Mouse (Mus musculus) MEL (cell line): Measurements from ENCODE around the gene Cep104. TPM values are rescaled to one million over a fixed set of nuclear protein-coding genes. Genes with fewer than 3 reads are reported as not detected.

Experiments used
- DNase-seq: peaks from one replicate; pipeline ENCODE4 v3.0.0; 2011; ENCODE audit warnings: low read depth, low spot score
- H3K27ac ChIP-seq: 2 replicates; pipeline ENCODE4 v1.5.1; 2012; ENCODE audit warnings: low read depth, mild to moderate bottlenecking, control low read depth, low read length, moderate library complexity; ENCODE audit not compliant: control insufficient read depth
- H3K27me3 ChIP-seq, 2 experiments: fragments of 150-350 bp in 1 of 2; sonication (generic) in 1 of 2; 2 replicates each; pipeline ENCODE4 v1.6.1; 2012; ENCODE audit warnings: low read length in 2 of 2, mild to moderate bottlenecking in 2 of 2, improper control_type of control experiment in 1 of 2, moderate library complexity in 1 of 2; ENCODE audit not compliant: insufficient read depth in 2 of 2, control insufficient read depth in 1 of 2
- H3K36me3 ChIP-seq, 2 experiments: 2 replicates each; pipeline ENCODE4 v1.6.1; 2012 to 2014; ENCODE audit warnings: low read length in 2 of 2, improper control_type of control experiment in 1 of 2, inconsistent platforms in 1 of 2, mild to moderate bottlenecking in 1 of 2; ENCODE audit not compliant: insufficient read depth in 2 of 2, control insufficient read depth in 1 of 2
- H3K4me1 ChIP-seq, 2 experiments: fragments of 150-350 bp in 1 of 2; sonication (generic) in 1 of 2; 2 replicates each; pipeline ENCODE4 v1.6.1; 2012; ENCODE audit warnings: low read length in 2 of 2, improper control_type of control experiment in 1 of 2, mild to moderate bottlenecking in 1 of 2; ENCODE audit not compliant: insufficient read depth in 2 of 2, control insufficient read depth in 1 of 2
- H3K4me3 ChIP-seq, 2 experiments: fragments of 150-350 bp in 1 of 2; sonication (generic) in 1 of 2; 2 replicates each; pipeline ENCODE4 v1.5.1; 2012; ENCODE audit warnings: low read depth in 2 of 2, low read length in 2 of 2, mild to moderate bottlenecking in 2 of 2, moderate library complexity in 2 of 2, control low read depth in 1 of 2, improper control_type of control experiment in 1 of 2; ENCODE audit not compliant: control insufficient read depth in 1 of 2, insufficient read depth in 1 of 2
- H3K79me2 ChIP-seq: 2 replicates; pipeline ENCODE4 v1.6.1; 2012; ENCODE audit warnings: mild to moderate bottlenecking, low read length, moderate library complexity; ENCODE audit not compliant: control insufficient read depth, poor library complexity, insufficient read depth
- H3K9ac ChIP-seq: 2 replicates; pipeline ENCODE4 v1.6.1; 2012; ENCODE audit warnings: low read depth, mild to moderate bottlenecking, control low read depth, low read length, moderate library complexity; ENCODE audit not compliant: control insufficient read depth, poor library complexity, severe bottlenecking
- H3K9me3 ChIP-seq: fragments of 150-350 bp; sonication (generic); replicated peaks from 2 replicates; pipeline ENCODE4 v1.6.1; 2012; ENCODE audit warnings: mild to moderate bottlenecking, low read length, improper control_type of control experiment, moderate library complexity; ENCODE audit not compliant: insufficient read depth
- CHD1 ChIP-seq: IDR thresholded peaks from 2 replicates; pipeline ENCODE4 v1.6.1; 2012; ENCODE audit warnings: low read depth, mild to moderate bottlenecking, inconsistent platforms, low read length, improper control_type of control experiment
- CTCF ChIP-seq, 3 experiments: IDR thresholded peaks in 2 of 3; conservative IDR thresholded peaks in 1 of 3; 2 replicates each; pipeline ENCODE4 v1.5.1; 2011 to 2012; ENCODE audit warnings: low read length in 3 of 3, low read depth in 2 of 3, mild to moderate bottlenecking in 2 of 3, improper control_type of control experiment in 1 of 3, inconsistent platforms in 1 of 3, mixed read lengths in 1 of 3, moderate library complexity in 1 of 3; ENCODE audit not compliant: control insufficient read depth in 1 of 3, insufficient read depth in 1 of 3, poor library complexity in 1 of 3, severe bottlenecking in 1 of 3
- E2F4 ChIP-seq: IDR thresholded peaks from 2 replicates; pipeline ENCODE4 v1.6.1; 2011; ENCODE audit warnings: low read depth, low read length, improper control_type of control experiment, borderline replicate concordance
- ELF1 ChIP-seq: IDR thresholded peaks from 2 replicates; pipeline ENCODE4 v1.6.1; 2014; ENCODE audit warnings: low read depth, mild to moderate bottlenecking, inconsistent platforms, low read length, improper control_type of control experiment, moderate library complexity
- GATA1 ChIP-seq: IDR thresholded peaks from 2 replicates; pipeline ENCODE4 v1.6.1; 2011; ENCODE audit warnings: low read depth, low read length, improper control_type of control experiment
- JUND ChIP-seq: IDR thresholded peaks from 2 replicates; pipeline ENCODE4 v1.6.1; 2011; ENCODE audit warnings: low read depth, mild to moderate bottlenecking, improper control_type of control experiment, low read length
- KAT2A ChIP-seq: conservative IDR thresholded peaks from 2 replicates; pipeline ENCODE4 v1.6.1; 2012; ENCODE audit warnings: low read depth, low read length, improper control_type of control experiment, inconsistent platforms
- MAFK ChIP-seq: IDR thresholded peaks from 2 replicates; pipeline ENCODE4 v1.6.1; 2011; ENCODE audit warnings: low read depth, mild to moderate bottlenecking, low read length, improper control_type of control experiment, borderline replicate concordance
- MAZ ChIP-seq: IDR thresholded peaks from 2 replicates; pipeline ENCODE4 v1.6.1; 2012; ENCODE audit warnings: low read depth, mild to moderate bottlenecking, inconsistent platforms, low read length, improper control_type of control experiment
- RAD21 ChIP-seq: IDR thresholded peaks from 2 replicates; pipeline ENCODE4 v1.6.1; 2011; ENCODE audit warnings: mild to moderate bottlenecking, low read depth, low read length, improper control_type of control experiment
- RCOR1 ChIP-seq: IDR thresholded peaks from 2 replicates; pipeline ENCODE4 v1.6.1; 2012; ENCODE audit warnings: low read depth, mild to moderate bottlenecking, inconsistent platforms, low read length, improper control_type of control experiment
- SMC3 ChIP-seq: IDR thresholded peaks from 2 replicates; pipeline ENCODE4 v1.6.1; 2011; ENCODE audit warnings: low read depth, low read length, improper control_type of control experiment
- TCF12 ChIP-seq: IDR thresholded peaks from 2 replicates; pipeline ENCODE4 v1.6.1; 2014; ENCODE audit warnings: low read depth, mild to moderate bottlenecking, inconsistent platforms, low read length, improper control_type of control experiment, moderate library complexity
- UBTF ChIP-seq: IDR thresholded peaks from 2 replicates; pipeline ENCODE4 v1.6.1; 2012; ENCODE audit warnings: low read depth, mild to moderate bottlenecking, inconsistent platforms, low read length, improper control_type of control experiment, moderate library complexity, borderline replicate concordance; ENCODE audit not compliant: insufficient read depth
- ZC3H11A ChIP-seq: IDR thresholded peaks from 2 replicates; pipeline ENCODE4 v1.6.1; 2012; ENCODE audit warnings: low read depth, mild to moderate bottlenecking, inconsistent platforms, low read length, improper control_type of control experiment
- ZKSCAN1 ChIP-seq: IDR thresholded peaks from 2 replicates; pipeline ENCODE4 v1.6.1; 2012; ENCODE audit warnings: low read depth, mild to moderate bottlenecking, inconsistent platforms, low read length, improper control_type of control experiment, moderate library complexity
- ZNF384 ChIP-seq: IDR thresholded peaks from 2 replicates; pipeline ENCODE4 v1.6.1; 2012; ENCODE audit warnings: low read depth, mild to moderate bottlenecking, inconsistent platforms, low read length, improper control_type of control experiment
- polyA plus RNA-seq, 2 experiments: library from polyadenylated mRNA; stranded (reverse) in 1 of 2; unstranded in 1 of 2; fragments of >175 nt in 1 of 2; fragments of >200 nt in 1 of 2; gene quantifications; 2 replicates each; pipeline versions ENCODE4 v1.2.1 to v1.2.4; 2012; ENCODE audit warnings: low replicate concordance in 2 of 2, low read depth in 1 of 2; ENCODE audit not compliant: insufficient read length in 2 of 2, insufficient read depth in 1 of 2, missing spikeins in 1 of 2
- total RNA-seq: library from RNA; depleted of rRNA; stranded (reverse); fragments of 300-350 nt; gene quantifications from 2 replicates; pipeline ENCODE4 v1.2.3, GENCODE M21; 2012

The Cep104 gene
- total and polyA plus RNA-seq, 3 experiments, result 8.5 to 19.9 TPM; not detected in 1

DNA sequence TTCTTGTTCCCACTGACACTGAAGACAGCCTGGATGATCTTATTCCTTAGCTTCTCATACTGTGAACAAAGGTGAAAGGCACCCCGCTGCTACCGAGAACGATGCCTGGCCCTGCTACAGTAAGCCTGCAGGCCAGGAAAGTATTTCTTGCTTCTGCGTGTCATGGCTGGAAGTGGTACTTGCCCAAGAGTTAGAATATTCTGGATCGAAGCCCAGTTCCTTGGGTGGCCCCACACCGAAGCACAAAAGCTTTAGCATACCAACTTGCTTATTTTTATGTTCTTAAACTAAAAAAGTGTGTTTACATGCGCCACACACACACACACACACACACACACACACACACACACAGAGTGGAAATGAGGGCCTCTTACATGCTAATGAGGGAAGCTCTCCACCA is 53.1 kb downstream of the Cep104 start:
- Histone ChIP-seq H3K4me1 (peaks cover 0 to 7% of the 10 kb centered on the region in 2 experiments; a peak in 3 of 4 replicates), H3K27ac (no peak overlapping the region), H3K4me3 (no peak overlapping the region)

DNA sequence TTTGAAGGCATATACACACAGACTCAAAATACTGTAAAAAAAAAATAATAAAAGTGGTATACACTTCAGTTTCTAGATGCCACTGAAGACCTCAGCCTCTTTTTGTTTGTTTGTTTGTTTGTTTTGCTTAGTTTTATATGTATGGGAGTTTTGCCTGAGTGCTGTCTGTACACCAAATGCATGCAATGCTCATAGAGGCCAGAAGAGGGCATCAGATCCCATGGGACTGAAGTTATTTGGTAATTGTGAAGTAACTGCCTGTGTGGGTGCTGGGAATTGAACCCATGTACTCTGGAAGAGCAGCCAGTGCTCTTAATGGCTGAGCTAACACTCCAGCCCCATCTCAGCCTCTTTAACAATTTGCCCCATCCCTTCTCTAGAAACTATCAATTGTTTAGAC is 53.7 kb downstream of the Cep104 start:
- H3K9ac ChIP-seq, result no peak overlapping the region
- TF ChIP-seq RCOR1 (no peak), SMC3 (peak; percentile 58), ZC3H11A (peak; percentile 33), RAD21 (peak; percentile 59), CTCF (IDR thresholded peaks at IDR 0.05 in 2 of 3, conservative IDR thresholded peaks at IDR 0.05 in 1 of 3; ENCODE audit: control insufficient read depth in 1 of 3, insufficient read depth in 1 of 3, low read depth in 2 of 3, low read length in 3 of 3, poor library complexity in 1 of 3, severe bottlenecking in 1 of 3) (peak; percentile 53 to 70 (median 70)), JUND (no peak)
- H3K27ac ChIP-seq, result no peak overlapping the region
- no peaks in the 10 kb centered on the region for H3K27me3 ChIP-seq
- peaks cover 15% of the 10 kb centered on the region for H3K79me2 ChIP-seq
- H3K4me3 ChIP-seq, result no peak overlapping the region
- peaks cover 0 to under 1% of the 10 kb centered on the region in 2 experiments; a peak in 2 of 4 replicates for H3K4me1 ChIP-seq
- no peaks in the 10 kb centered on the region for H3K9me3 ChIP-seq
- peak; percentile 69 for DNase-seq
- peaks cover 0 to 3% of the 10 kb centered on the region in 2 experiments; a peak in 1 of 4 replicates for H3K36me3 ChIP-seq

More for the DNA sequence above, 53.1 kb downstream of the Cep104 start:
- Histone ChIP-seq H3K27me3 (no peaks in the 10 kb centered on the region), H3K36me3 (peaks cover 0 to 6% of the 10 kb centered on the region in 2 experiments; a peak in 2 of 4 replicates), H3K9ac (no peak overlapping the region), H3K9me3 (no peaks in the 10 kb centered on the region), H3K79me2 (peaks cover 16% of the 10 kb centered on the region)
- no peak for DNase-seq
- TF ChIP-seq SMC3 (no peak), CTCF (IDR thresholded peaks at IDR 0.05 in 2 of 3, conservative IDR thresholded peaks at IDR 0.05 in 1 of 3; ENCODE audit: control insufficient read depth in 1 of 3, insufficient read depth in 1 of 3, low read depth in 2 of 3, low read length in 3 of 3, poor library complexity in 1 of 3, severe bottlenecking in 1 of 3) (no peak), GATA1 (no peak), ELF1 (no peak), CHD1 (no peak), E2F4 (no peak), TCF12 (no peak), ZNF384 (no peak), KAT2A (no peak), ZKSCAN1 (no peak), MAZ (no peak), MAFK (no peak), RCOR1 (no peak), UBTF (no peak)
